Comparison of ENCODE assay signal across 22 mouse cellular contexts in genomic region chr17:10056096-10056495, GRCm38 (mm10).
DNase-seq lines count a peak whose midpoint lies in the region; ATAC-seq and TF ChIP-seq lines count a peak whose summit lies in the region.
"Had no signal": no experiment of that assay in that cellular context is flagged by ENCODE, and none has a peak within 500 bp of the region (broad histone marks: within the 10 kb centered on the region; RNA-seq: fewer than 3 reads in every experiment).

No protein-coding gene starts in this region.

- H3K4me1 ChIP-seq in forebrain, embryonic 11.5 days (replicated peaks; ENCODE audit: control insufficient read depth, insufficient read depth, low read length), result no peaks in the 10 kb centered on the region
- H3K4me1 ChIP-seq: embryonic facial prominence, embryonic 13.5 days; embryonic facial prominence, embryonic 15.5 days; forebrain, embryonic 10.5 days; forebrain, embryonic 13.5 days; forebrain, embryonic 15.5 days had no signal

- ATAC-seq in forebrain, embryonic 11.5 days (replicated peaks; ENCODE audit: low FRiP score), result no peak
- ATAC-seq: forebrain, embryonic 13.5 days; forebrain, embryonic 15.5 days had no signal

- no peak overlapping the region for H3K4me2 ChIP-seq in forebrain, embryonic 11.5 days (ENCODE audit: low read depth, low read length, severe bottlenecking)
- H3K4me2 ChIP-seq: embryonic facial prominence, embryonic 13.5 days; embryonic facial prominence, embryonic 15.5 days; forebrain, embryonic 13.5 days; forebrain, embryonic 15.5 days had no signal

- no peak for TF ChIP-seq CTCF in layer of hippocampus, adult 2 months (conservative IDR thresholded peaks at IDR 0.05)

- H3K9me3 ChIP-seq in forebrain, embryonic 11.5 days (ENCODE audit: control insufficient read depth, low read length), result no peaks in the 10 kb centered on the region
- H3K9me3 ChIP-seq: embryonic facial prominence, embryonic 13.5 days; embryonic facial prominence, embryonic 15.5 days; forebrain, embryonic 10.5 days; forebrain, embryonic 13.5 days; forebrain, embryonic 15.5 days had no signal

- H3K27me3 ChIP-seq in forebrain, embryonic 11.5 days (ENCODE audit: control insufficient read depth, insufficient read depth, low read length), result no peaks in the 10 kb centered on the region
- H3K27me3 ChIP-seq: embryonic facial prominence, embryonic 13.5 days; embryonic facial prominence, embryonic 15.5 days; forebrain, embryonic 13.5 days; forebrain, embryonic 15.5 days had no signal

- H3K27ac ChIP-seq in layer of hippocampus, adult 2 months, result no peak overlapping the region; the same call in 1 of the 2 replicates
- no peak overlapping the region for H3K27ac ChIP-seq in forebrain, embryonic 11.5 days (ENCODE audit: low read depth, low read length)
- H3K27ac ChIP-seq: embryonic facial prominence, embryonic 13.5 days; embryonic facial prominence, embryonic 15.5 days; forebrain, embryonic 10.5 days; forebrain, embryonic 13.5 days; forebrain, embryonic 15.5 days had no signal

- DNase-seq in layer of hippocampus, adult 11-12 months (ENCODE audit: low spot score), result peak; percentile 43
- DNase-seq in layer of hippocampus, postnatal 25 days (ENCODE audit: extremely low spot score in 1 of 2, low spot score in 1 of 2), result no peak
- peak; percentile 11 to 18 for DNase-seq in layer of hippocampus, adult 2 months (ENCODE audit: low spot score in 2 of 2)
- DNase-seq in layer of hippocampus, adult 9-11 months, result peak; percentile 34
- no peak for DNase-seq in forebrain, embryonic 11.5 days (ENCODE audit: low spot score)
- no peak for DNase-seq in urinary bladder, postnatal 4 days (ENCODE audit: low spot score in 2 of 2)
- DNase-seq: adrenal gland, adult 2 months; adrenal gland, postnatal 10 days; adrenal gland, postnatal 25 days; cerebellum, adult 11 months; cerebellum, adult 18-20 months; cerebellum, adult 8-10 months; cerebellum, adult 9-11 months; cerebellum, postnatal 14 days; cerebellum, postnatal 36 days; embryo, embryonic 11 days had no signal

- WGBS in forebrain, embryonic 11.5 days, result 81% methylated on average over 2 of the region's 2 CpGs

- H3K36me3 ChIP-seq in forebrain, embryonic 11.5 days (ENCODE audit: control insufficient read depth, insufficient read depth, low read length), result no peaks in the 10 kb centered on the region
- H3K36me3 ChIP-seq: embryonic facial prominence, embryonic 13.5 days; embryonic facial prominence, embryonic 15.5 days; forebrain, embryonic 10.5 days; forebrain, embryonic 15.5 days had no signal

- H3K4me3 ChIP-seq in layer of hippocampus, adult 2 months, result no peak overlapping the region
- no peak overlapping the region for H3K4me3 ChIP-seq in forebrain, embryonic 11.5 days (ENCODE audit: low read depth, low read length)
- H3K4me3 ChIP-seq: embryonic facial prominence, embryonic 13.5 days; embryonic facial prominence, embryonic 15.5 days; erythroblast, embryonic 14.5 days; forebrain, embryonic 10.5 days; forebrain, embryonic 13.5 days; forebrain, embryonic 15.5 days had no signal

- no peak overlapping the region for H3K9ac ChIP-seq in forebrain, embryonic 11.5 days (ENCODE audit: low read length)
- H3K9ac ChIP-seq: embryonic facial prominence, embryonic 13.5 days; embryonic facial prominence, embryonic 15.5 days; forebrain, embryonic 13.5 days; forebrain, embryonic 15.5 days had no signal

Comparison
In these comparisons a context has a peak if more than half of its experiments do, and no peak if none do; other contexts are left out.
1. DNase-seq: peak in layer of hippocampus, adult 11-12 months (single experiment), layer of hippocampus, adult 2 months (2 of 2) and layer of hippocampus, adult 9-11 months (single experiment); none in layer of hippocampus, postnatal 25 days (0 of 2), forebrain, embryonic 11.5 days (single experiment) and urinary bladder, postnatal 4 days (0 of 2).